Mouse (Mus musculus) intestine, embryonic 15.5 days (tissue): Measurements from ENCODE around the gene Ccl2. TPM values are rescaled to one million over a fixed set of nuclear protein-coding genes. Genes with fewer than 3 reads are reported as not detected.

Source experiments
- ATAC-seq: fragments of 200-750 bp; cut with Nextera tagmentation; 2 replicates; pipeline ENCODE4 v1.8.0; 2017; ENCODE audit warnings: moderate TSS enrichment, moderate library complexity
- H3K27ac ChIP-seq: fragments of 300-500 bp; sonication (generic); 2 replicates; pipeline ENCODE4 v1.5.1; 2015; ENCODE audit warnings: mild to moderate bottlenecking, inconsistent platforms
- H3K27me3 ChIP-seq: fragments of 300-500 bp; sonication (generic); replicated peaks from 2 replicates; pipeline ENCODE4 v1.6.1; 2015; ENCODE audit warnings: inconsistent platforms
- H3K36me3 ChIP-seq: fragments of 300-500 bp; sonication (generic); 2 replicates; pipeline ENCODE4 v1.6.1; 2015; ENCODE audit warnings: inconsistent platforms
- H3K4me1 ChIP-seq: fragments of 300-500 bp; sonication (generic); replicated peaks from 2 replicates; pipeline ENCODE4 v1.6.1; 2015; ENCODE audit warnings: inconsistent platforms
- H3K4me2 ChIP-seq: fragments of 300-500 bp; sonication (generic); replicated peaks from 2 replicates; pipeline ENCODE4 v1.6.1; 2015; ENCODE audit warnings: mild to moderate bottlenecking, inconsistent platforms
- H3K4me3 ChIP-seq: fragments of 300-500 bp; sonication (generic); replicated peaks from 2 replicates; pipeline ENCODE4 v1.5.1; 2015; ENCODE audit warnings: inconsistent platforms
- H3K9ac ChIP-seq: fragments of 300-500 bp; sonication (generic); 2 replicates; pipeline ENCODE4 v1.6.1; 2015; ENCODE audit warnings: inconsistent platforms
- H3K9me3 ChIP-seq: fragments of 300-500 bp; sonication (generic); 2 replicates; pipeline ENCODE4 v1.6.1; 2016; ENCODE audit warnings: inconsistent platforms
- WGBS: fragments of 180-500 bp; shearing (Covaris S2); methylation state at CpG from one replicate; pipeline ENCODE4 v1.1.7; 2015; 5-methylcytosine and 5-hydroxymethylcytosine counted together
- polyA plus RNA-seq: library from polyadenylated mRNA; unstranded; fragments of >200 nt; fragmentation: Nextera tagmentation; extraction: Ambion mirVana; gene quantifications from 2 replicates; pipeline ENCODE4 v1.2.1, GENCODE M21; 2015

Gene Ccl2
- polyA plus RNA-seq, 1 experiment from 2014 or later = 10.2 TPM

DNA sequence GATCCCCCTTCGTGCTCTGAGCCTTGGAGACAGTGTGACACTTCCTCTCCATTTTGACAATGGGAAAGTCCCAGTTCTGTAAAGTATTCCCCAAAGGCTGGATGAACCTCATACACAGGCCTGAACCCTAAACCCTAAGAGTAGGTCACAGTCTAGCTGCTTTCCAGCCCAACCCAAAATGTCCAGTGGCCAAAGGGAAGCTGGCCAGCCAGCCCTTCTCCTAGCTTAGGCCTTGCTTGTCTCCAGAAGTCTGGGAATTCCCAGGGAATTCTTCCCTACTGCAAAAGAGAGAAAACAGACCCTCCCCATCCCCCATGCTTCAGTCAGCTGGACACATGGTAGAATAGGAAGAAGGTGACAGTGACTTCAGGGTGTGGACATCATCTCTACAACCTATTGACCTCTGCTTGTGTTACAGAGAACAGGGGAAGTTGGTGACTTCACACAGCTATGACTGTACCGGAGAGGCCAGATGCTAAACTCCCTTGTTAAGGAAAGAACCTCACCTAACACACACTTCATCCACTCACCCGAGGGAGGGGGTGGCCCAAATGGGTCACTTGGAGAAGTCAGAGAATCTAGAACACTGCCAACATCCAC lies 19.1 kb upstream of the Ccl2 start:
- H3K4me2 ChIP-seq = no peak overlapping the region
- no peak for ATAC-seq
- 74% methylated on average over 3 of the region's 3 CpGs for WGBS
- no peak overlapping the region for H3K9ac ChIP-seq
- H3K27me3 ChIP-seq = no peaks in the 10 kb centered on the region
- no peak overlapping the region for H3K4me3 ChIP-seq
- H3K36me3 ChIP-seq = no peaks in the 10 kb centered on the region
- 0 out of 2 replicates have a peak, but pooled peaks cover 6% of the 10 kb centered on the region for H3K4me1 ChIP-seq
- H3K27ac ChIP-seq = no peak overlapping the region
- H3K9me3 ChIP-seq = no peaks in the 10 kb centered on the region

DNA sequence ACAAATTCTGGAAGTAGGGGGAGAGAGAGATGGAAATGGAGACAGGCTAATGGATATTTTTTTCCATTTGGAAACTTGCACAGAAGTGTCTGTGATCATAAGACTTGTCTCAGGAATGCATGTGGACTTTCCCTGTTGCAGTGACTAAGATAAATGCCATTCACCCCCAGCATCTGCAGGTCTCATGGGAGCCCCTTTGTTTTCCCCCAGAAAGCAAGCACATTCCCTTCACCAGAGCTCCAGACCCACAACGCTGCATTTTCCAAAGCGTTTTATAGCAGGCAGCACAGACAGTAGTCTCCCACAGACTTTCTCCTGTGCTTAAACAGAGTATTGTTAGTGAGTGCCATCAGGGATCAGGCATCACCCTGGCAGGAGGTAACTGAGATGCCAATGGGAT lies 16.0 kb upstream of the Ccl2 start:
- Histone ChIP-seq H3K27ac (no peak overlapping the region), H3K9ac (no peak overlapping the region), H3K9me3 (no peaks in the 10 kb centered on the region), H3K36me3 (no peaks in the 10 kb centered on the region), H3K4me1 (0 out of 2 replicates have a peak, but pooled peaks cover 4% of the 10 kb centered on the region), H3K4me2 (no peak overlapping the region), H3K27me3 (no peaks in the 10 kb centered on the region), H3K4me3 (no peak overlapping the region)
- ATAC-seq = no peak
- 31% methylated on average over 2 of the region's 2 CpGs for WGBS

DNA sequence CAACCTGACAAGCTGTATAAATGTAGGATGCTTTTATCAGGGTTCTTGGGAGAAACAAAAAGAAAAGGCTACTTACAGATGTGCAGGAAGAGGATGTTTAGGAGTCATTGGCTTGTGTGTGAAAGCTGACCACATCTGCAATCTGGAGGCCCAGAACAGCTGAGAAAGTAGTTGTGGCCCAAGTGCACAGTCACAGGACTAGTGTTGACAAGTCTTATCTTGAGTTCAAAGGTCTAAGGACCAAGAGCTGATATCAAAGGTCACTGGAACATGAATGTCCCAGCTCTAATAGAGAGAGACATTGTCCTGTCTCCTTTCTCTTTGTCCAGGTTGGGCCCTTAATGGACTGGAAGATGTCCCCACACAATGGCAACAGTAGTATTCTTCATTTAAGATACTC lies 15.6 kb upstream of the Ccl2 start:
- ATAC-seq = no peak
- Histone ChIP-seq H3K27me3 (no peaks in the 10 kb centered on the region), H3K4me2 (no peak overlapping the region), H3K36me3 (no peaks in the 10 kb centered on the region), H3K4me1 (0 out of 2 replicates have a peak, but pooled peaks cover 4% of the 10 kb centered on the region), H3K9me3 (no peaks in the 10 kb centered on the region), H3K4me3 (no peak overlapping the region), H3K9ac (no peak overlapping the region), H3K27ac (no peak overlapping the region)

DNA sequence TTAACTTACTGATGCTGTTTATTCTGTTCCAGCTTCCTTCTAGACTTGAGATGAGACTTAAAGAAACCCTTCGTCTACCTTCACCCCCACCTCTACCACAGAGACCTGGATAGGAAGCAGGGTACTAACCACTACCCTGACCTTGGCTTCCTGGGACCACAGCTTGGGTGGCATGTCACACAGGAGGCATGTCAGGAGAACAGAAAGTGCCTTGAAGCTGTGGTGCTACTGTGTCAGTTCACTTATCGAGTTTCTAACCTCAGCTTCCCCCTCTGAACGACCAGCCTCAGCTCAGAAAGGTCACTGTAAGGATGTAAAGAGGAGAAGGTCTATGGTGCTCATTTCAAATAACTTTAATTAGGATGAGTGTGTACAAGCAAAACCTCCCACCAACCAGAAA lies 14.0 kb upstream of the Ccl2 start:
- H3K27me3 ChIP-seq = no peaks in the 10 kb centered on the region
- ATAC-seq = no peak

DNA sequence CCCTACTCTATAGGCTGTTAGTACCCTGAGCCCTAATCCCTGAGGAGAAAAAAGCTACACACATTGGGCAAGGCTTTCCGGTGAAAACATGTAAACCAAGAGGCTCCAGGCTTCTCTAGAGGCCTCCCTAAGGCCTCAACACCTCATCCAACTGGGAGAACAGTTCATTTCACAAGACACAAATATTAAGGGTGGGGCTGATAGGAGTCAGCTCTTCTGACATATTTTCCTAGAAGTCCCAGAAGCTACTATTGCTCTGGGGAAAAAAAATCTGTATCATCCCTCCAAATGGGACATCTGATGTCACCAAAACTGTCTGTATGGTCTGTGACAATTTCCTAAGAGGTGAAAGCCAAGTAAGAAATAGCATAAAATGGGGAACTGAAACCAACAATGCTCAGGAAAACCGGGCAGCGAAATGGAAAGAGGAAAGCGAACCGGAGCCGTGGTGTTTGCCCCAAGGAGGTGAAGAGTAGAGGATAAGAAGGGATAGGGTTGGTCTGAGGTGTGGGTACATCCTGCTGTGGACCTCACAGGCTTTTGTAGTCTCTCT lies 12.8 kb upstream of the Ccl2 start:
- Histone ChIP-seq H3K27ac (no peak overlapping the region), H3K4me3 (no peak overlapping the region), H3K27me3 (no peaks in the 10 kb centered on the region), H3K36me3 (no peaks in the 10 kb centered on the region), H3K9me3 (no peaks in the 10 kb centered on the region), H3K4me2 (no peak overlapping the region), H3K9ac (no peak overlapping the region), H3K4me1 (0 out of 2 replicates have a peak, but pooled peaks cover 4% of the 10 kb centered on the region)
- no peak for ATAC-seq
- WGBS = 81% methylated on average over 6 of the region's 6 CpGs

More for the DNA sequence above, 14.0 kb upstream of the Ccl2 start:
- Histone ChIP-seq H3K4me2 (no peak overlapping the region), H3K4me3 (no peak overlapping the region), H3K9me3 (no peaks in the 10 kb centered on the region), H3K36me3 (no peaks in the 10 kb centered on the region), H3K27ac (no peak overlapping the region), H3K9ac (no peak overlapping the region), H3K4me1 (0 out of 2 replicates have a peak, but pooled peaks cover 4% of the 10 kb centered on the region)
- WGBS = 57% methylated on average over 3 of the region's 3 CpGs

DNA sequence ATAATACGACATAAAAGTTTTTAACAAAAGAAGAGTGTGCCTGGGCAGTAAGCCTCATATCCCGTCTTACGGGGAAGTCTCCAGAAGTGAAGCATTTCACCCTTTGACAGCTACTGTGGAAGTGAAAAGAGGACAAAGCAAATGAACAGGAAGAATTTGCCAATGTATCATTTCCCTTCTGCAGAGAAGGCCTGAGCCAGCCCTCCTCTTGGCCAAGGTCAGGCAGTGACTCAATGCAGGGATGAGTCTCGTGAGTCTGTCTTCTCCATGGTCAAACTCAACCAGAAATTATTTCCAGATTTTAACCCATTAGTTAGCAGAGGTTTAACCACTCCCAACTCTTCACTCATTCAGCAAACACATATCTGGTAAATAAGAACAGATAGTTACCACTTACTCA lies 11.6 kb upstream of the Ccl2 start:
- Histone ChIP-seq H3K27ac (no peak overlapping the region), H3K9ac (no peak overlapping the region), H3K4me2 (no peak overlapping the region), H3K9me3 (no peaks in the 10 kb centered on the region), H3K36me3 (no peaks in the 10 kb centered on the region), H3K27me3 (no peaks in the 10 kb centered on the region), H3K4me1 (0 out of 2 replicates have a peak, but pooled peaks cover 4% of the 10 kb centered on the region), H3K4me3 (no peak overlapping the region)
- WGBS = 66% methylated on average over 4 of the region's 4 CpGs
- ATAC-seq = no peak

DNA sequence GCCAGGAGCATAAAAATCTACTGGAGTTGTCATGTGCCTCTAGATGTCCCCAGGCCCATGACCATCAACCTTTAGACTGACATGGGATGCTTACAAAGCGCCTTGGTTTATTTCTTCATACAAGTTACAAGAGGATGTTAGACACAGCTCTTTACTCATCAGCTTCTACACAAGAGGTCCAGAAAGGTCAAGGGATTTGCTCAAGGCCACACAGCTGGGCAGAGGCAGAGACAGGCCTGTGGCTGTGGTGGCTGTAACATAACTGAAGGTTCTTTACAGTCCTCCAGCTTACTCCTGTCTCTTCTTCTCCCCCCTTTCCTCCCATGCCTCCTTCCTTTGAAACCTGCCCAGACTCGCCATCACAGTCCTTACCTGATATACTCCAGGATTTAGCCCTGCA lies 5.2 kb upstream of the Ccl2 start:
- WGBS = 73% methylated on average over 2 of the region's 2 CpGs
- ATAC-seq = no peak

DNA sequence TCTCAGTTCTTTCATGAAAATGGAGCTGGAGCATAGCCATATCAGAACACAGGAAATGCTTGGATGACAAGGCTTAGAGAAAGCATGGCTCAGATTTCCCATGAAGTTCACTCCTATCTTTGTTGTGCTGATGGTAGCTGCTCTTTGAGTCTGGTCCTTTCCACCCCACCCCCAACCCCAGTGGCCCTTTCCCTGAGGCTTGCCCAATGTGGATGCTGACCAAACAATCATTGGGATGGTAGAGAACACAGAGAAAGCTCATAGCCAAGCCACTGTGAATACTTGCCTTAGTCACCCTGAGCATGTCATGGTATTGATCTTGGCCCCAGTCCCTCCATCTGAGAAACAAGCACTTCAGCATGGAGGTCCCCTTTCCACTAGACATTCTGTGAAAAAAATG lies 3.2 kb upstream of the Ccl2 start:
- H3K27ac ChIP-seq = peak overlapping the region; percentile 66
- no peak overlapping the region for H3K4me3 ChIP-seq
- no peaks in the 10 kb centered on the region for H3K27me3 ChIP-seq
- no peaks in the 10 kb centered on the region for H3K36me3 ChIP-seq
- 0 out of 2 replicates have a peak, but pooled peaks cover 11% of the 10 kb centered on the region for H3K4me1 ChIP-seq
- no peak overlapping the region for H3K4me2 ChIP-seq
- H3K9ac ChIP-seq = no peak overlapping the region
- ATAC-seq = no peak
- no peaks in the 10 kb centered on the region for H3K9me3 ChIP-seq

More for the DNA sequence above, 5.2 kb upstream of the Ccl2 start:
- no peak overlapping the region for H3K27ac ChIP-seq
- no peak overlapping the region for H3K4me3 ChIP-seq
- no peaks in the 10 kb centered on the region for H3K27me3 ChIP-seq
- H3K9ac ChIP-seq = no peak overlapping the region
- H3K9me3 ChIP-seq = no peaks in the 10 kb centered on the region
- H3K4me2 ChIP-seq = no peak overlapping the region
- H3K4me1 ChIP-seq = 0 out of 2 replicates have a peak, but pooled peaks cover 8% of the 10 kb centered on the region
- no peaks in the 10 kb centered on the region for H3K36me3 ChIP-seq

DNA sequence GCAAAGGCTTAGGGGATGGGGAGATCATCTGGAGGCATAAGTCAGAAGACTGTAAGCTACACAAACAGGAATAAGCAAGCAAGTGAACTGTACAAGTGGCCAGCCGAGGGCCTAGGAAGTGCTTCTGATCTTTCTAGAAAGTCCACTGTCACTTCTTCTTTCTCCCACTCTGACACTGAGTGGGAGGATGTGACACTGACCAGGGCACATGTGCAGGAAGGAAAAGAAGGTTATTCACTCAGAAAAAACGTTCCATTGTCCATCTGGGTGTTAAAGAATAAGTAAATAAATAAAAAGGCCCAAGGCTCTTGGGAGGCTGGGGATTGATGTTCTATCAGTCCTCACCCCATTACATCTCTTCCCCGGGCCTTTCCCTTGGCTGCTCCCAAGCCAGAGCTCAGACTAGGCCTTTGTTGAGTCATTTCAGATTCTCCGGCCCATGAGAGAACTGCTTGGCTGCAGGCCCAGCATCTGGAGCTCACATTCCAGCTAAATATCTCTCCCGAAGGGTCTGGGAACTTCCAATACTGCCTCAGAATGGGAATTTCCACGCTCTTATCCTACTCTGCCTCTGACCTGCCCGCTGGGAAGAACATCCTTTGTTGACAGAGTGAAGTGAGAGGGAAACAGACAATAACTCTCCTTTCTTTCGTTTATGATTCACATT lies 2.6 kb upstream of the Ccl2 start:
- 28% methylated on average over 8 of the region's 8 CpGs for WGBS

DNA sequence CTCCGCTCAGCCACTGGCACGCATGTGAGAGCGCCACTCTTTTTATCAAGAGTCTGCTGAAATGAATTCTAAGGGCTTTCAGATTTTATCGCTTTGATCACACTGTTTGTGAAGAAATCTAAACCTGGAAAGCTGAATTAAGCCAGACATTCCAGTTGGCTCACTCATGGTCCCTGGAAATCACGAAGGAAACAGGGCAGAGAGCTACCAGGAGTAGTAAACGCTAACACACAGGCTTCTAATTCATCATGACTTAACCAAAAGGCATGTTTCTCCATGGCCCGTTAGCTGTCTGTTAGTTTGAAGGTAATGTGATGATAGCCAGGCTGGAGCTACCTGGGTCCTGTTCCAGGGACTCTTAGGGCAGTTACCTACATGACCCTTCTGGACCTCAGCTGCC lies 925 bp upstream of the Ccl2 start:
- Histone ChIP-seq H3K9me3 (no peaks in the 10 kb centered on the region), H3K9ac (no peak overlapping the region), H3K4me1 (0 out of 2 replicates have a peak, but pooled peaks cover 13% of the 10 kb centered on the region), H3K27ac (0 out of 2 replicates have a peak overlapping the region, but pooled peaks have one; percentile 66), H3K36me3 (no peaks in the 10 kb centered on the region), H3K4me3 (no peak overlapping the region), H3K27me3 (no peaks in the 10 kb centered on the region), H3K4me2 (no peak overlapping the region)
- no peak for ATAC-seq
- WGBS = 78% methylated on average over 7 of the region's 7 CpGs

More for the DNA sequence above, 2.6 kb upstream of the Ccl2 start:
- Histone ChIP-seq H3K4me3 (no peak overlapping the region), H3K9ac (no peak overlapping the region), H3K4me1 (0 out of 2 replicates have a peak, but pooled peaks cover 11% of the 10 kb centered on the region), H3K27me3 (no peaks in the 10 kb centered on the region), H3K27ac (peak overlapping the region; percentile 66), H3K36me3 (no peaks in the 10 kb centered on the region), H3K4me2 (no peak overlapping the region), H3K9me3 (no peaks in the 10 kb centered on the region)
- peak; percentile 84 for ATAC-seq

DNA sequence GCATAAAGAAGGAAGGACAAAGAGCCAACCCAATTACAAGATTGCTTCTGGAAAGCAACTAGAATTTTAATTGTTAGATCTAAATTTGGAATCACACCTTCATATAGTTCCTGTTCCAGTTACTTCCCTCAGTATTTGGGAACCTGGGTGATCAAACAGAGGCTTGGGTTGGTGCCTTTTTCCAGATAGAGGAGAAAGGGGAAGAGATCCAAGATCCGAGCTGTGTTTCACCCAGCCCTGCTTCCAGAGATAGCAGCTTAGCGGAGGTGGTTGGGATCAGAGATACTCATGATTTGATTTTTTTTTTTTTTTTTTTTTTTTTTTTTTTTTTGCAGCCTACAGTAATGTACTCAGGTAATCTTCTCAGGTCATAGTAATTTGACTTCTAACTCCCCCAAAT lies 486 bp downstream of the Ccl2 start:
- no peak overlapping the region for H3K4me2 ChIP-seq
- 0 out of 2 replicates have a peak, but pooled peaks cover 13% of the 10 kb centered on the region for H3K4me1 ChIP-seq
- no peak overlapping the region for H3K27ac ChIP-seq
- no peak overlapping the region for H3K4me3 ChIP-seq
- H3K36me3 ChIP-seq = no peaks in the 10 kb centered on the region
- H3K9ac ChIP-seq = no peak overlapping the region
- ATAC-seq = no peak
- no peaks in the 10 kb centered on the region for H3K27me3 ChIP-seq
- H3K9me3 ChIP-seq = no peaks in the 10 kb centered on the region
- 90% methylated on average over 2 of the region's 2 CpGs for WGBS

DNA sequence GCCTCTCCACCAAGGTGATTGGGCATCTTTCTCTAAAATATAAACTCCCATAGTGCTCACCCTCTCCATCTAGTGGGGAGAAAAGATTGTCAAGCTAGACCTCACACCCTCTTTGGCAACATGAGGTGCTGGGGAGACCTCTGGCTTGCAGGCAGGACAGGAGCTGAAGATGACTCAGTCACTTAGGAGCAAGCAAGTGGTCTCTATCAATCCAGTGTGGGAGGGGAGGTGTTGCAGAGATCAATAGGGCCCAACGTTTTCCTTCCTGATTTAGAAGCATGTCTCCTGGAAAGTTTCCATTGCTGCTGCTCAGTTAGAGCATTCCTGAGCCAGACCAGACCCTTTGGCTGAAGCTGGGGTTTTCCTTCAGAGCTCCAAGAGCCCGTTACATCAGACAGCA lies 3.2 kb downstream of the Ccl2 start, which contains the start of gene Gm17268:
TSS of gene Gm17268 (minus strand) at position 28 of the 400 bp plus-strand sequence.
- ATAC-seq = no peak
- no peaks in the 10 kb centered on the region for H3K36me3 ChIP-seq
- no peaks in the 10 kb centered on the region for H3K27me3 ChIP-seq
- H3K9ac ChIP-seq = no peak within 1 kb of the TSS
- H3K9me3 ChIP-seq = no peaks in the 10 kb centered on the region
- no peak within 1 kb of the TSS for H3K27ac ChIP-seq
- 23% methylated on average over 2 of the region's 2 CpGs for WGBS
- H3K4me2 ChIP-seq = no peak within 1 kb of the TSS
- H3K4me1 ChIP-seq = 0 out of 2 replicates have a peak, but pooled peaks cover 8% of the 10 kb centered on the region
- no peak within 1 kb of the TSS for H3K4me3 ChIP-seq
